Mouse (Mus musculus): ENCODE measurements around the gene Ephx1. TPM values are rescaled to one million over a fixed set of nuclear protein-coding genes. Genes with fewer than 3 reads are reported as not detected.

Gene Ephx1
- 10 to 100 TPM; 22.5 to 26.0 TPM for total RNA-seq (2023)

DNA sequence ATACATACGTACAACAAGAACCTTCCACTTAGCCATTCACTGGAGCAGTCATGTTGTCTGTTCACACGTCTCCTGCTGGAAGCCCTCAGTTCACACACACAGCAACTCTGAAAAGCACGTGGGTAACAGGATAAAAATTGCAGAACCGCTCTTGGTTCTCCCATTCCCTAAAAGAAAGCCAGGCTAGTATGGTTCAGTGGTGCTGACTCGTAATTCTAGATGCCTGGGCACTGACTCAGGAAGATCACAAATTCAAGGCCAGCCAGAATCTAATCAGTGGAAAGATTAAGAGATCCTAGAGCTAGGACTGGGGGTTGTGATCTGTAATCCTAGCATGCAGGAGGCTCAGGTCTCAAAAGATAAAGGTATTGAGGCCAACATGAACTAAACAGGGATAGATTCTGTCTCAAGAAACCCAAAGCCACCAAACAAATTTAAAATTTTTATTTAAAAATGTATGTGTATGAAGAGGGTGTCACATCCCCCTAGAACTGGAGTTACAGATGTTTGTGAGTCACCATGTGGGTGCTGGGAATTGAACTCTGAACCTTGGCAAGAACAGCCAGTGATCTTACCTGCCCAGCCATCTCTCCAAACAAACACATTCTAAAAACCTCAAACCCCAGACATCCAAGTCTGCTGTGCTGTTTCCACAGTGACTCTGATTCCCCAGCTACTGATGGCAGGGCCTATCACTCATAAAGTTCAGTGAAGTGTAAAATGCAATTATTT lies at the start of gene Ephx1:
Gene Ephx1 (minus strand): TSS at position 149 of the 732 bp plus-strand sequence.

DNA sequence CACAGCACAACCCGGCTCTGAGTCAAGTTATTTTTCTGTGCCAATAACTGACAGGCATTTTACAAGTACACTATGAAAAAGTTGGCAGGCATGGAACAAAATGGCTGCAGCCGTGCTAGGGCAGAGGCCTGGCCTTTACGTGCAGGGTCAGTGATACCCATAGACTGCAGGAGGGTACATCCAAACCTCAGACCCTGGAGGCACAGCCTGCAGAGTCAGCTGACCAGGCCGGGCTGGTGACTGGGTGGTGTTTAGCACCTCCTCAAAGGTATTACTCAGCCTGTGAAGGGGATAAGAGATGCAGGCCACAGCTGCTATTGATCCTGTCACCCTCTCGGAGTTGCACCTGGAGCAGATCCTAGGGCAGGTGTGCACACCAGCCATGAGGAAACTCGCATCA lies 30.2 kb upstream of the Ephx1 start, which contains the start of gene 9130409I23Rik:
Gene 9130409I23Rik (plus strand): TSS at position 301 of the 400 bp plus-strand sequence.

DNA sequence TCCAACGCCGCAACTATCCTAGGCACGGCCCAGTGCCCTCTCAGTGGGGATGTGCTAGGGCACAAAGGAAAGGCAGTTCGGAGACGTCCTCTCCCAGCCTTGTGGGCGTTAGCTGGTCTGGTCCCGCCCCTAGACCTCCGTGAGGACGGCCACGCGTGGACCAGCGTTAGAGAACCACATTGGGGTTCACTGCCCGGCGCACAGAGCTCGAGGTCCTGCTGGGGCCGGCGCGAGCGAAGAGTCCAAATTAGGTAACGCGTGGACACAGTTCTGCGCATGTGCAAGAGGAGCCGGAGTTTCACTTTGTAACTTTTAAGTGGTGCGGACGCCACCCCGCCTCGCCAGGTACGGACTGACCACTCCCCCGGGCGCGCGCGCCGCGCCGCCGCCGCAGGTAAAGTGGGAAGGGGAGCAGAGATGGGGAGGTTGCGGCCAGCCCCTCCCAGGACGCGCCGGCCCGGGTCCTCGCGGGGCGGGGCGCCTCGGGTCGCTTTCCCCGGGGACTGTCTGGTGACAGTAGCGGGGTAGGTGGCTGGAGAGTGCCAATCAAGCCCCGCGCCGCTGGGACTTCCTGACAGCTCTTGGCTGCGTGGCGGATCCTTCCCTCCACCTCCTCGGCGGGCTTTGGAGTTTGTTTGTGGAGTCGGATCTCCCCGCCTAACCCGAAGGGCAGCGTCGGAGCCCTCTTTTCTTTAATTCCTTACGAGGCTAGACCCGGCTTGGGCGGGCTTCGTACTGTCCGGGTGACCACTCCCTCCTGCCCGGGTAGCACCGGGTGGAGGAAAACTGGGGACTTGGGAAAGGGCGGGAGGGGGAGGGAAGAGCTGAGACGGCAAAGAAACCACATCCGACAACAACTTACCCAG lies 78.3 kb downstream of the Ephx1 start, which contains the start of gene Tmem63a:
Gene Tmem63a (plus strand): TSS at position 179 of the 866 bp plus-strand sequence.

DNA sequence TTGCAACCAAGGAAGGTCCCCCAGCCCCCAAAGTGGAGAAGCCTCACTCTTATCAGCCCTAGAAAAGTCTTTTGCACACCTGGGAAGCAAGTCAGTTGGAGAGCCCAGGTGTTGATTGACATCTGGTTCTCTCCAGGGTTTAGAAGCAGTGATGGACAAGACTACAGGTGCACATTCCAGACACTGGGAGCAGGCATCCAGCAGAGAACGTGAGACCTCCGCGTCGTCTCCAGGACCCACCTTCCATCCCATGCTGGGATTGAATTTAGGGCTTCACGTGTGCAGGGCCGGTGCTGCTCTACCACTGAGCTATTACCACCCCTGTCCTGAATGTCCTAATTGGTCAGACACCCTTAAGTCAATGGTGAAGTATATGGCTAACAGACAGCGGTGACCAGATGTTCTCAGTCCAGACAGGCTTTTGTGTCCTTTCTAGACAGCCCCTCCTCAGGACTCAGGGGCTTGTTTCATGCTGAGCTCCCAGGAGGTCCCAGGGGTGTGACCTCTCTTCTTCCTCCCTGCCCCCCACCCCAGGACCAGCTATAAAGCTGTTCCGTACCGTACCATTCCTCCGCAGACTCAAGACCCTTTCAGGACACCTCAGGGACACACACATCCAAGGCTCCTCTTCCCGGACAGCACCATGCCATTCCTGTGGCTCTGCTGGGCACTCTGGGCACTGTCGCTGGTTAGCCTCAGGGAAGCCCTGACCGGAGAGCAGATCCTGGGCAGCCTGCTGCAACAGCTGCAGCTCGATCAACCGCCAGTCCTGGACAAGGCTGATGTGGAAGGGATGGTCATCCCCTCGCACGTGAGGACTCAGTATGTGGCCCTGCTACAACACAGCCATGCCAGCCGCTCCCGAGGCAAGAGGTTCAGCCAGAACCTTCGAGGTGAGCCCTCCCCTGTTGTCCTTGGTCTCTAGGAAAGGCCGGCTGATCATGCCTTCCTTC lies 86.0 kb downstream of the Ephx1 start, which contains the start of gene Lefty1:
Gene Lefty1 (plus strand): TSS at position 556 of the 953 bp plus-strand sequence.

Other genes with a start within 250 kb of the Ephx1 start
- gene H3f3a, start 207.0 kb downstream of the Ephx1 start, total RNA-seq (2023): 1,000 to 10,000 TPM; 1,677 to 1,772 TPM
- gene Sde2, start 169.8 kb downstream of the Ephx1 start, total RNA-seq (2023): 10 to 100 TPM; 60.1 to 61.2 TPM
- not detected for gene Lefty2, start 127.8 kb downstream of the Ephx1 start, total RNA-seq (2023)
- 10 to 100 TPM; 17.2 to 18.5 TPM for gene Pycr2, start 116.6 kb downstream of the Ephx1 start, total RNA-seq (2023)
- gene Lefty1, start 85.9 kb downstream of the Ephx1 start, total RNA-seq (2023): 1 to 10 TPM in 1 of 2 experiments, under 1 TPM in 1; 0.79 to 1.1 TPM
- 10 to 100 TPM; 35.2 to 39.9 TPM for gene Tmem63a, start 78.6 kb downstream of the Ephx1 start, total RNA-seq (2023)
- gene 9130409I23Rik, start 30.3 kb upstream of the Ephx1 start, total RNA-seq (2023): not detected
- 10 to 100 TPM; 15.7 to 17.6 TPM for gene Nvl, start 123.3 kb upstream of the Ephx1 start, total RNA-seq (2023)
- gene Cnih4, start 123.8 kb upstream of the Ephx1 start, total RNA-seq (2023): 10 to 100 TPM; 39.0 to 42.5 TPM
- gene Wdr26, start 191.1 kb upstream of the Ephx1 start, total RNA-seq (2023): 100 to 1,000 TPM; 242 to 254 TPM